Mouse (Mus musculus) liver, embryonic 16.5 days (tissue): ENCODE measurements at regions not wholly inside any gene's neighbourhood (a gene's known extent, or its start where the extent isn't known, plus 50 kb on each side); places are given as distances from the start of the nearest gene placed in this dataset.

ENCODE experiments used
- ATAC-seq: fragments of 200-750 bp; cut with Nextera tagmentation; 2 replicates; pipeline ENCODE4 v1.8.0; 2017; ENCODE audit warnings: low read depth, mild to moderate bottlenecking, moderate number of reproducible peaks, moderate library complexity
- H3K27ac ChIP-seq: fragments of 300-500 bp; sonication (generic); 2 replicates; pipeline ENCODE4 v1.5.1; 2014; ENCODE audit warnings: mild to moderate bottlenecking, low read length
- H3K27me3 ChIP-seq: fragments of 300-500 bp; sonication (generic); 2 replicates; pipeline ENCODE4 v1.6.1; 2014; ENCODE audit warnings: low read depth, low read length, mixed read lengths; ENCODE audit not compliant: control insufficient read depth, insufficient read depth
- H3K36me3 ChIP-seq: fragments of 300-500 bp; sonication (generic); 2 replicates; pipeline ENCODE4 v1.6.1; 2014; ENCODE audit warnings: mild to moderate bottlenecking; ENCODE audit not compliant: control insufficient read depth, insufficient read depth
- H3K4me1 ChIP-seq: fragments of 300-500 bp; sonication (generic); 2 replicates; pipeline ENCODE4 v1.6.1; 2014; ENCODE audit warnings: low read depth, low read length, mixed read lengths; ENCODE audit not compliant: control insufficient read depth
- H3K4me2 ChIP-seq: fragments of 300-500 bp; sonication (generic); 2 replicates; pipeline ENCODE4 v1.6.1; 2014; ENCODE audit warnings: low read depth, low read length, mixed read lengths
- H3K4me3 ChIP-seq: fragments of 300-500 bp; sonication (generic); 2 replicates; pipeline ENCODE4 v1.5.1; 2014; ENCODE audit warnings: low read depth, mild to moderate bottlenecking, low read length
- H3K9ac ChIP-seq: fragments of 300-500 bp; sonication (generic); 2 replicates; pipeline ENCODE4 v1.6.1; 2014; ENCODE audit warnings: low read depth, low read length
- H3K9me3 ChIP-seq: fragments of 300-500 bp; sonication (generic); replicated peaks from 2 replicates; pipeline ENCODE4 v1.6.1; 2016; ENCODE audit warnings: low read length; ENCODE audit not compliant: control insufficient read depth
- WGBS: fragments of 180-500 bp; shearing (Covaris S2); extraction: QIAGEN DNeasy Blood & Tissue Kit; methylation state at CpG from one replicate; pipeline ENCODE4 v1.1.7; 2014; ENCODE audit not compliant: insufficient replicate concordance; 5-methylcytosine and 5-hydroxymethylcytosine counted together

DNA sequence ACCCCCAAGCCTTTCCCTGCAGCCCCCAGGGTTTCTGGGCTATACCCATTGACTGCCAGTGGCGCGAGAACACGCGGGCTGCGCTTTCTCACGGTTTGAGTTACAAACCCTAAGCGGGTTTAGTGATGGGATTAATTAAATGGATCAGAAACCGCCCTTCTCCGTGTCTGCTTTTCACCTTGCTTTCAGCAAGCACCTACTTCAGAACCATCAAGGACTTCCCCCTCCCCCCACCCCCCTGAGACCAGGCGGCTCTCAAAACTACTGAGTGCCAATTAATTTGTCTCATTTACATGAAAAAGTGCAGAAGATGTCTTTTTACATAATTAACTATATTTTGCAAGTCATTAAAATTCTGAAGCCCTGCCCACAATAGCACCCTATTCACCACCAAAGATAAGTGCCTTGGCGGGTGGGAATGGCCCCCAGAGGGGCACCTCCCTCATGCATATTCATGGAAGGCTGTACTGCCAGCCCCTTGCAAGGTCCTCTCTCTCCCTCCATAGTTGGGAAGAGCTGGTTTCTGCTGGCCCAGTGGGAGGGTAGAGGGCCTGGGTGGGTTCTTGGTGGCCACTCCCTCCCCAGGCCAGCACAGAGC is 89.1 kb upstream of the Otos start:
- WGBS: 41% methylated on average over 11 of the region's 11 CpGs
- no peak overlapping the region for H3K27ac ChIP-seq
- H3K4me2 ChIP-seq: no peak overlapping the region
- H3K27me3 ChIP-seq: no peaks in the 10 kb centered on the region
- no peak overlapping the region for H3K4me3 ChIP-seq
- H3K4me1 ChIP-seq: no peaks in the 10 kb centered on the region
- H3K9ac ChIP-seq: no peak overlapping the region
- H3K9me3 ChIP-seq: no peaks in the 10 kb centered on the region
- H3K36me3 ChIP-seq: no peaks in the 10 kb centered on the region
- ATAC-seq: no peak

DNA sequence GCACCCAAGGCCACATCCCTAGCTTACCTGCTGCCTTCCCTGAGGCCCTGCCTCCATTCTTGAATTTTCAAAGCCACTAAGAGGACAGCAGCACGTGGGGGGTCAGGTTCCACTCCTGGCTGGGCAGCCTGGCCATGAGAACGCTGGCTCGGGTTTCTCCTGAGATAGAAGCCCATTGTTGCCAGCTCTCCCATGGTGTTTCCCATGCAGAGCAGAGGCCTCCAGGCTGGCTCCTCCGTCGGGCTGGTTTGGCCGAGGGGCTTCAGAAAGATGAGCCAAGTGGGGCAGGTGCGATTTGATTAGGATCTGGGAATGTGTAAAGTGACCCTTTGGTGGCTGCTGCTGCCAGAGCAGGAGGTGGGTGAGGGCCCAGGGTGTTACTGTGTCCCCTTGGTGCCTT is 87.8 kb upstream of the Otos start:
- no peaks in the 10 kb centered on the region for H3K4me1 ChIP-seq
- no peak overlapping the region for H3K27ac ChIP-seq
- no peaks in the 10 kb centered on the region for H3K9me3 ChIP-seq
- H3K27me3 ChIP-seq: no peaks in the 10 kb centered on the region
- no peak overlapping the region for H3K4me2 ChIP-seq
- no peak for ATAC-seq
- H3K9ac ChIP-seq: no peak overlapping the region
- WGBS: 52% methylated on average over 7 of the region's 7 CpGs
- H3K36me3 ChIP-seq: no peaks in the 10 kb centered on the region
- no peak overlapping the region for H3K4me3 ChIP-seq

DNA sequence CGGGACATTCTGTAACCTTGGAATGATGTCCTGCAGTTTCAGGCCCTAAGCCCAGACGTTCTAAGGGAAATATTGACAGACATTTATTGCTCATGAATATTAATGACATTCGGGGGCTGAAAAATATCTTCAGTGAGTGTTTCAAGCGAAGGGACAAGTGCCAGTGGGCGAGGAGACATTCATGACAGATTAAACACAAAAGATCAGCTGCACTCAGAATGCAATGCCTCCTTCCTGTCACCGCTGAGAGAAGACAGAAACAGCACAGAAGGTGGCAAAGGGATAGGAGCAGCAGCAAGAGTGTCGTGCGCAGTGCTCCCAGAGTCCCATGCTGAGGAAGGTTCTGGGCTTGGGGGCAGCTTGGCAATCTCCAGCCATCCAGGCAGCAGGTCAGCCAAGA is 85.1 kb upstream of the Otos start:
- Histone ChIP-seq H3K9ac (no peak overlapping the region), H3K36me3 (no peaks in the 10 kb centered on the region), H3K4me2 (no peak overlapping the region), H3K4me1 (no peaks in the 10 kb centered on the region), H3K4me3 (no peak overlapping the region), H3K27me3 (no peaks in the 10 kb centered on the region), H3K9me3 (no peaks in the 10 kb centered on the region), H3K27ac (no peak overlapping the region)
- 59% methylated on average over 8 of the region's 8 CpGs for WGBS
- ATAC-seq: no peak

DNA sequence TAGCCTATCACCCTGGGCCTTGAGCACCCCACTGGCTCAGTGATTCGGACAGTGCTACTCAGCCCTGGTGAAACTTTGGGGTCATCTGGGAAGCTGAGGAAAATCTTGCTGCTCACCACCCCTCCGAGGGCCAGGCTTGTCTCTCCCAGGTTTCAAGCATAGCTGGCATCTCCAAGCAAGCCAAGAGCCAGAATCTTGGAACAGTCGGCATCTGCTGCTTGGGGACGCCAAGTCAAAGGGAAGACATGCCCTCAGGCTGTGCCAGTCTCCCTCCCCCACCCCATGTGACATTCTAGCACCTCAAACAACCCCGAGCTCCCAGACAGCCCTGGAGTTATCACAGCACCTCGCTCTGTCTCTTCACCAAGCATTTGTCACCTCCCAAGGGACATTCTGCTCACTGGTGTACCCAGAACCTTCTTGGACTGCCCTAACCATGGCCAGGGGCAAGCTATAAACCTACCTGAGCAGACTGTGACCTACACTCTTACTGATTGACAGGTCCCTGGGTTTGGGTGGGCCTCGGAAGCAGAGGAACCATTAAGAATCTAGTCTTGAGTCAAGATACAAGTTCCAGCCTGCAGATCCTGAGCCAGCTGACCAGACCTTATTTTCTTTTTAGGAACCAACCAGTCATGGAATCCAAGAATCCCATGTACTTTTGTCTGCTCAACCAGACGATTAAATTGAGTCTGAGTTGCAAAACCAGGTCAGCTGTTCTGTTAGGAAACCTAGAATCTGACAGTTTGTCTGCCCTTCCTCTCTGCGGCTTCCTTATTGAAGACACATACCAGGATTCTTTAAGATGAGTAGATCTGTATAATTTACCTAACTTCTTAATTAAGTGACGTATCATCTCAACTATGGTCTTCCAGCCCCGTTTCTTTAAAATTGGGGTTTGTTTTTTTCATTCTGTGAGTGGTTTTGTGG is 83.0 kb upstream of the Otos start:
- H3K4me1 ChIP-seq: no peaks in the 10 kb centered on the region
- H3K27ac ChIP-seq: no peak overlapping the region
- H3K36me3 ChIP-seq: no peaks in the 10 kb centered on the region
- WGBS: 57% methylated on average over 11 of the region's 11 CpGs
- no peak overlapping the region for H3K9ac ChIP-seq
- no peaks in the 10 kb centered on the region for H3K27me3 ChIP-seq
- no peak overlapping the region for H3K4me2 ChIP-seq
- H3K9me3 ChIP-seq: no peaks in the 10 kb centered on the region
- no peak overlapping the region for H3K4me3 ChIP-seq
- no peak for ATAC-seq

DNA sequence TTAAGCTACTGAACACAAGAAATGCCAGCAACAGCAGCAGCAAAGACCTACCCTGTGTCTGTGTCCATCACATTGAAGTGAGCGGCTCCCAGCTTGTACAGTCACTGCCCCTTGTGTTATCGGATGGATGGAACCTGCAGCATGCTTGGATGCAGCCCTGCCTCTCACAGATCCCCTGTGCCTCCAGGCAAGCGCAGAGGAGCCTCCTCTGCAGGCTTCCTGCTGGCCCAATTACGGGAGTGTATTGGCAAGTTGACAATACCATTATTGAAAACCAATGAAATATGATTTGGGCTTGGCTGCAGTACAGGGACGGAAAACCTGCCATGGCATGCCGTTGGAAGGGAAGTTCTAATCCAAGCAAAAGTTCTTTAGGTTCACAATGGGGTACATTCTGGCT is 81.9 kb upstream of the Otos start:
- H3K4me2 ChIP-seq: no peak overlapping the region
- H3K9ac ChIP-seq: no peak overlapping the region

DNA sequence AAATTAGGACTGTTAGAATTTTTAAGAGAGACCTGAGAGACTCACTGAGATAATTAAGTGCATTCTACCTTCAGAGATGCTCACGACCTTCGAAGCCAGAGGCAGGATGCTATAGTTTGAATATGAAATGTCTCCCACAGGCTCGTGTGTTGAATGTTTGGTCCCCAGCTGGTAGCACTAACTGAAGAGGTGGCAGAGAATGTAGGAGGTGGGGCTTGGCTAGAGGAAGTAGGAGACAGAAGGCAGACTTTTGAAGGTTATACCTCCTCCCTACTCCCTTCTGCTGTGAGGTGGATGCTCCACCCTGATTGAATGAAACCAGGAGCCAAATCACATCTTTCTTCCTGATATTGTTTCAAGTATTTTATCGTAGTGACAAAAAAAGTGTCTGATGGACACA is 79.3 kb upstream of the Otos start:
- no peak overlapping the region for H3K9ac ChIP-seq
- no peak for ATAC-seq
- no peak overlapping the region for H3K4me2 ChIP-seq
- H3K27ac ChIP-seq: no peak overlapping the region
- no peak overlapping the region for H3K4me3 ChIP-seq
- H3K27me3 ChIP-seq: no peaks in the 10 kb centered on the region
- H3K4me1 ChIP-seq: no peaks in the 10 kb centered on the region
- WGBS: 50% methylated on average over 4 of the region's 4 CpGs
- no peaks in the 10 kb centered on the region for H3K36me3 ChIP-seq
- no peaks in the 10 kb centered on the region for H3K9me3 ChIP-seq

More for the DNA sequence above, 81.9 kb upstream of the Otos start:
- H3K4me1 ChIP-seq: no peaks in the 10 kb centered on the region
- H3K27ac ChIP-seq: no peak overlapping the region
- WGBS: 61% methylated on average over 6 of the region's 6 CpGs
- H3K27me3 ChIP-seq: no peaks in the 10 kb centered on the region
- H3K4me3 ChIP-seq: no peak overlapping the region
- ATAC-seq: no peak
- H3K36me3 ChIP-seq: no peaks in the 10 kb centered on the region
- H3K9me3 ChIP-seq: no peaks in the 10 kb centered on the region

DNA sequence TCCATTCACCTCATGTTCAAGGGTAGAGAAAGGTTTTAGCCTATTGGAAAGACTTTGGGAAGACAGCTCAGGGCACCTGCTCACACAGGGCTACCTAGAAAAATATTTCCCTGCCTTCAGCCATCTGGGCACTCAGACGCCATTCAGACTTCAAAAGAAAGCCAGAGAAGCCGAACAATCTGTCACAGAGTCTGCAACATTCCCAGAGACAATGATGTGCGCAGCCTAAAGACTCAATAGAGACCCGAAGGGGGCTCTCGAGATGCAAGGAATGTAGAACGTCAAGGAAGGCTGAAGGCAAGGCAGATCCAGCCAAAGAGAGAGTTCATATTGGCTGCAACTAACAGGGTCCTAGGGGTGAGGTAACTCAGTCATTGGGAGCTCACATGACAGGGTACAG is 78.7 kb upstream of the Otos start:
- Histone ChIP-seq H3K9me3 (no peaks in the 10 kb centered on the region), H3K36me3 (no peaks in the 10 kb centered on the region), H3K27me3 (no peaks in the 10 kb centered on the region), H3K27ac (no peak overlapping the region), H3K4me1 (no peaks in the 10 kb centered on the region), H3K9ac (no peak overlapping the region), H3K4me3 (no peak overlapping the region), H3K4me2 (no peak overlapping the region)
- WGBS: 59% methylated on average over 6 of the region's 6 CpGs
- ATAC-seq: no peak

DNA sequence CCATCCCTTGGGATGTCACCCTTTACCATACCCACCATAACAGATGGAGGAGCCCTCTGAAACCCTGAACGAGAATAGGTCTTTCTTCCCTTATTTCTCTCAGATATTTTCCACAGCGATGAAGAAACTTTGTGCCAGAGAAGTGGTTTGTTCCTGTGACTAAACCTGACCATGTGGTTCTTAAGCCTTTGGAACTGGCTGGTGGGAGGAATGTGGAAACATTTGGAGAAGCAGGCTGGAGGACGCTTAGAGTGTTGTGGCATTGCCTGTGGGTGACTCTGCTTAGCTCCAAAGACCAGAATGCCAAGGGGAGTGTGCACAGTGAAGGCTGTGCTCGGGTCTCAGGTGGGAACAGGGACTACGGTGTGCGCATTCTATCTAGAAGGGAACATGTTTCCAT is 77.7 kb upstream of the Otos start:
- H3K4me2 ChIP-seq: no peak overlapping the region
- no peaks in the 10 kb centered on the region for H3K9me3 ChIP-seq
- no peak for ATAC-seq
- H3K9ac ChIP-seq: no peak overlapping the region
- no peaks in the 10 kb centered on the region for H3K27me3 ChIP-seq
- no peaks in the 10 kb centered on the region for H3K4me1 ChIP-seq
- H3K36me3 ChIP-seq: no peaks in the 10 kb centered on the region
- no peak overlapping the region for H3K27ac ChIP-seq
- no peak overlapping the region for H3K4me3 ChIP-seq
- WGBS: 51% methylated on average over 6 of the region's 6 CpGs

DNA sequence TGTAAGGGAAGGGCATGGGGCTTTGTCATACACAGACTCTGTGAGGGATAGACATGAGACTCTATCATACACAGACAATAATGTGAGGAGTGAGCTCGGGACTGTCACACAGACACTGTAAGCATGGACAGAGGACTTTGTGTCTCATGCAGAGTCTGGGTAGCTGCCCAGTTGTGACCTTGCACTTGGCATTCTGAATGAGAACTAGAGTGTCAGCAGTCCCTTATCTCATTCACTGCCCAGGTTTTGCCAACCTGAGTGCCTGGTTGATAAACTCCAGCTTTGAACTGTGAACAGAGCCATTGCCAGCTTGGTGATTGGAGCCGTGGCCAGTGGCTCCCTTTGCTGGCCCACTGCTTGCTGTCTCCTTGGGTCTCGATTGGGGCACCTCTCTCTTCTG is 75.5 kb upstream of the Otos start:
- no peak overlapping the region for H3K4me3 ChIP-seq
- H3K9ac ChIP-seq: no peak overlapping the region
- ATAC-seq: no peak
- no peaks in the 10 kb centered on the region for H3K36me3 ChIP-seq
- no peaks in the 10 kb centered on the region for H3K4me1 ChIP-seq
- H3K9me3 ChIP-seq: no peaks in the 10 kb centered on the region
- H3K27ac ChIP-seq: no peak overlapping the region
- H3K4me2 ChIP-seq: no peak overlapping the region
- H3K27me3 ChIP-seq: no peaks in the 10 kb centered on the region
- 60% methylated on average over 3 of the region's 3 CpGs for WGBS
